Mouse (Mus musculus): Measurements from ENCODE around the gene Wfdc21. TPM values are rescaled to one million over a fixed set of nuclear protein-coding genes. Genes with fewer than 3 reads are reported as not detected.
A peak's percentile ranks its signal among the peaks of the same experiment; 100 is the strongest.

Gene Wfdc21
- polyA plus RNA-seq, 1 experiment: 0.36 TPM

- no peak for TF ChIP-seq POLR2A (IDR thresholded peaks at IDR 0.05; ENCODE audit: borderline replicate concordance, insufficient read depth, low read length)
- no peak for TF ChIP-seq CTCF (IDR thresholded peaks at IDR 0.05; ENCODE audit: borderline replicate concordance, insufficient read depth, low read depth, low read length)
- WGBS: 76% methylated on average over 5 of the region's 5 CpGs
These were observed 4.9 kb upstream of the Wfdc21 start for GRCm38 (mm10) chr11:83741841-83742240.

GRCm38 (mm10) chr11:83742731-83743355 lies 3.9 kb upstream of the Wfdc21 start:
- no peak for DNase-seq
- H3K27me3 ChIP-seq (ENCODE audit: control insufficient read depth, insufficient read depth, low read length): no peaks in the 10 kb centered on the region
- H3K27ac ChIP-seq (ENCODE audit: insufficient read depth, low read length): no peak overlapping the region
- no peaks in the 10 kb centered on the region for H3K4me1 ChIP-seq (ENCODE audit: control insufficient read depth, insufficient read depth, low read length)
- WGBS: 39% methylated on average over 9 of the region's 9 CpGs
- TF ChIP-seq POLR2A (IDR thresholded peaks at IDR 0.05; ENCODE audit: borderline replicate concordance, insufficient read depth, low read length) (no peak), CTCF (IDR thresholded peaks at IDR 0.05; ENCODE audit: borderline replicate concordance, insufficient read depth, low read depth, low read length) (no peak)
- no peak overlapping the region for H3K4me3 ChIP-seq (replicated peaks; ENCODE audit: insufficient read depth, low read depth, low read length)

More at GRCm38 (mm10) chr11:83741841-83742240, 4.9 kb upstream of the Wfdc21 start:
- Histone ChIP-seq H3K4me1 (ENCODE audit: control insufficient read depth, insufficient read depth, low read length) (no peaks in the 10 kb centered on the region), H3K27ac (ENCODE audit: insufficient read depth, low read length) (no peak overlapping the region), H3K4me3 (replicated peaks; ENCODE audit: insufficient read depth, low read depth, low read length) (no peak overlapping the region), H3K27me3 (ENCODE audit: control insufficient read depth, insufficient read depth, low read length) (no peaks in the 10 kb centered on the region)
- no peak for DNase-seq

- Histone ChIP-seq H3K4me1 (ENCODE audit: control insufficient read depth, insufficient read depth, low read length) (no peaks in the 10 kb centered on the region), H3K27me3 (ENCODE audit: control insufficient read depth, insufficient read depth, low read length) (no peaks in the 10 kb centered on the region), H3K4me3 (replicated peaks; ENCODE audit: insufficient read depth, low read depth, low read length) (no peak overlapping the region), H3K27ac (ENCODE audit: insufficient read depth, low read length) (no peak overlapping the region)
- no peak for DNase-seq
- no peak for TF ChIP-seq POLR2A (IDR thresholded peaks at IDR 0.05; ENCODE audit: borderline replicate concordance, insufficient read depth, low read length)
- TF ChIP-seq CTCF (IDR thresholded peaks at IDR 0.05; ENCODE audit: borderline replicate concordance, insufficient read depth, low read depth, low read length): no peak
- WGBS: 76% methylated on average over 3 of the region's 3 CpGs
These were observed 3.2 kb upstream of the Wfdc21 start for GRCm38 (mm10) chr11:83743525-83743924.

GRCm38 (mm10) chr11:83746152-83746551 lies 588 bp upstream of the Wfdc21 start:
- DNase-seq: no peak
- TF ChIP-seq CTCF (IDR thresholded peaks at IDR 0.05; ENCODE audit: borderline replicate concordance, insufficient read depth, low read depth, low read length) (no peak), POLR2A (IDR thresholded peaks at IDR 0.05; ENCODE audit: borderline replicate concordance, insufficient read depth, low read length) (no peak)
- Histone ChIP-seq H3K27ac (ENCODE audit: insufficient read depth, low read length) (no peak overlapping the region), H3K4me3 (replicated peaks; ENCODE audit: insufficient read depth, low read depth, low read length) (no peak overlapping the region), H3K27me3 (ENCODE audit: control insufficient read depth, insufficient read depth, low read length) (no peaks in the 10 kb centered on the region), H3K4me1 (ENCODE audit: control insufficient read depth, insufficient read depth, low read length) (no peaks in the 10 kb centered on the region)
- 31% methylated on average over 4 of the region's 4 CpGs for WGBS

GRCm38 (mm10) chr11:83747376-83748265 lies 881 bp downstream of the Wfdc21 start:
- Histone ChIP-seq H3K27ac (ENCODE audit: insufficient read depth, low read length) (no peak overlapping the region), H3K4me1 (ENCODE audit: control insufficient read depth, insufficient read depth, low read length) (no peaks in the 10 kb centered on the region), H3K27me3 (ENCODE audit: control insufficient read depth, insufficient read depth, low read length) (no peaks in the 10 kb centered on the region), H3K4me3 (replicated peaks; ENCODE audit: insufficient read depth, low read depth, low read length) (no peak overlapping the region)
- 65% methylated on average over 6 of the region's 6 CpGs for WGBS
- no peak for DNase-seq
- TF ChIP-seq POLR2A (IDR thresholded peaks at IDR 0.05; ENCODE audit: borderline replicate concordance, insufficient read depth, low read length): no peak
- no peak for TF ChIP-seq CTCF (IDR thresholded peaks at IDR 0.05; ENCODE audit: borderline replicate concordance, insufficient read depth, low read depth, low read length)

GRCm38 (mm10) chr11:83753581-83754181 lies 6.9 kb downstream of the Wfdc21 start, which contains the start of gene Heatr6:
Gene Heatr6, plus strand, starts transcription at chr11:83753696.
- Histone ChIP-seq H3K4me3 (replicated peaks; ENCODE audit: insufficient read depth, low read depth, low read length) (peak within 1 kb of the TSS; percentile 99), H3K27me3 (ENCODE audit: control insufficient read depth, insufficient read depth, low read length) (no peaks in the 10 kb centered on the region), H3K27ac (ENCODE audit: insufficient read depth, low read length) (peak within 1 kb of the TSS; percentile 93), H3K4me1 (ENCODE audit: control insufficient read depth, insufficient read depth, low read length) (no peaks in the 10 kb centered on the region)
- DNase-seq: peak; percentile 93 to 94
- TF ChIP-seq CTCF (IDR thresholded peaks at IDR 0.05; ENCODE audit: borderline replicate concordance, insufficient read depth, low read depth, low read length) (no peak), POLR2A (IDR thresholded peaks at IDR 0.05; ENCODE audit: borderline replicate concordance, insufficient read depth, low read length) (peak; percentile 43; the same call in 1 of the 2 replicates)
- WGBS: under 1% methylated on average over 47 of the region's 47 CpGs

- peak overlapping the region; percentile 99 for H3K4me3 ChIP-seq (replicated peaks; ENCODE audit: insufficient read depth, low read depth, low read length)
- H3K4me1 ChIP-seq (ENCODE audit: control insufficient read depth, insufficient read depth, low read length): no peaks in the 10 kb centered on the region
- H3K27me3 ChIP-seq (ENCODE audit: control insufficient read depth, insufficient read depth, low read length): no peaks in the 10 kb centered on the region
- peak overlapping the region; percentile 93 for H3K27ac ChIP-seq (ENCODE audit: insufficient read depth, low read length)
- TF ChIP-seq POLR2A (IDR thresholded peaks at IDR 0.05; ENCODE audit: borderline replicate concordance, insufficient read depth, low read length) (no peak), CTCF (IDR thresholded peaks at IDR 0.05; ENCODE audit: borderline replicate concordance, insufficient read depth, low read depth, low read length) (no peak)
- DNase-seq: no peak
- 3% methylated on average over 8 of the region's 8 CpGs for WGBS
These were observed 7.5 kb downstream of the Wfdc21 start for GRCm38 (mm10) chr11:83754227-83754626.

Data from cerebellum, adult 2 months (tissue).